Mouse (Mus musculus): ENCODE measurements at regions not wholly inside any gene's neighbourhood (a gene's known extent, or its start where the extent isn't known, plus 50 kb on each side); places are given as distances from the start of the nearest gene placed in this dataset.

- no peak for DNase-seq (ENCODE audit: low spot score)
- Histone ChIP-seq H3K4me1 (ENCODE audit: insufficient read depth, low read depth, low read length) (no peaks in the 10 kb centered on the region), H3K9ac (replicated peaks; ENCODE audit: low read depth) (no peak overlapping the region), H3K27me3 (replicated peaks; ENCODE audit: insufficient read depth, low read length) (no peaks in the 10 kb centered on the region), H3K9me3 (ENCODE audit: low read length) (no peaks in the 10 kb centered on the region), H3K4me3 (ENCODE audit: low read depth, low read length) (no peak overlapping the region), H3K27ac (ENCODE audit: low read length) (no peak overlapping the region), H3K4me2 (replicated peaks; ENCODE audit: low read depth, low read length) (no peak overlapping the region), H3K36me3 (ENCODE audit: insufficient read depth, low read length) (no peaks in the 10 kb centered on the region)
- TF ChIP-seq EP300 (IDR thresholded peaks at IDR 0.05) = no peak
- no peak for TF ChIP-seq CTCF (IDR thresholded peaks at IDR 0.05)
- 70% methylated on average over 11 of the region's 11 CpGs for WGBS
- ATAC-seq = no peak
Observed at GRCm38 (mm10) chr10:70367866-70368265, 72.4 kb upstream of the Fam13c start.

DNA sequence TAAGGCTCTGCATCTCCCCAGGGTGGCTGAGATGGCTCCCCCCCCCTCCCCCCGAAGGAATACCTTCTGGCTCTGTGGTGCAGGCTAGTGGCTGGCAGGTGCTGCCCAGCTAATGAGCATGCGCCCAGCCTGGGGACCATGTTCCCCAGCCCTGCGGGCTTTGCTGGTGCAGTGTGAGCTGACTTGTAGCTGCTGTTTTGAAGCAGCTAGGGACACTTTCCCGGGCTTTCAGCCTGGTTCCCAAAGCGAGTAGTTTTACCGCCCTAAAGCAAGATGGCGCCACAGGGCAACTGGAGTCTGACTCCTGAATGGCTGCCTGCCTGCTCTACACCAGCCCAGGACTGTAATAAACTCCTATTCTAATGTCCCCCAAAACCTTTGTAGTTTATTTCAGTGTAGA, 71.6 kb upstream of the Fam13c start:
- Histone ChIP-seq H3K36me3 (ENCODE audit: insufficient read depth, low read length) (no peaks in the 10 kb centered on the region), H3K4me3 (ENCODE audit: low read depth, low read length) (no peak overlapping the region), H3K27me3 (replicated peaks; ENCODE audit: insufficient read depth, low read length) (no peaks in the 10 kb centered on the region), H3K27ac (ENCODE audit: low read length) (no peak overlapping the region), H3K4me2 (replicated peaks; ENCODE audit: low read depth, low read length) (no peak overlapping the region), H3K9ac (replicated peaks; ENCODE audit: low read depth) (no peak overlapping the region), H3K4me1 (ENCODE audit: insufficient read depth, low read depth, low read length) (no peaks in the 10 kb centered on the region), H3K9me3 (ENCODE audit: low read length) (no peaks in the 10 kb centered on the region)
- 28% methylated on average over 7 of the region's 7 CpGs for WGBS
- DNase-seq (ENCODE audit: low spot score) (peak; percentile 60), ATAC-seq (no peak)
- TF ChIP-seq CTCF (IDR thresholded peaks at IDR 0.05) (peak; percentile 77), EP300 (IDR thresholded peaks at IDR 0.05) (no peak)

DNA sequence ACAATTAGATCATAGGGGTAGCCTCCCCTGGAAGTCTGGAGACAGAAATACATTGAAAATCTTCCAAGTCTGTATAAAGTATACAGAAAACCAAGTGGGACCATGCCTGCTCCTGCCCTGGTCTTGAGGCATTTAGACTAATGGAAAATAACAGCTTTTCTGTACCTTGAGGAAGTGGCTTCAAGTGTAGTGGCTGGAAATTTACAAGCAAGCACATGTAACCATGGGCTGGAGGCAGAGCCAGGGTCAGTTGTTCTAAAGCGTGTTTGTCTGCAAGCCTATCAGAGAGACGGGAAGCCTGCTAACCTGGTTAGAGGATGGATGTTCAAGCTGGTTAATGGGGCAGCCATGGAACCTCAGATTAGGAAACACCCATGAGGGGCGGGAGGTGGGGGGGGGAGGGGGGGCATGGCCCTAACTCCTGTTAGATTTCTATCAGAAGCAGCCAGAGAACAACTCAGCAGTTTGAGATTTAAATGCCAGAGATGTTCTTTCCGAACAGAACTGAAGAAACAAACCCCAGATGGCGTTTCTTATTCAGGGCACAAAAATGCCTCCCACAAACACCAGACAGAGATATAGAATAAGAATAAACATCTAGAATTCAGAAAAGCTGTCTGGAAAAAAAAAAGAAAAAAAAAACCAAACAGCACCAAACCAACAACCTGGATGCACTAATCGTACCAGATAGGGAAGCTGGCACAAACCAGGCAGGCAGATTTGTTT, 67.7 kb upstream of the Fam13c start:
- DNase-seq (ENCODE audit: low spot score) = no peak
- 72% methylated on average over 6 of the region's 6 CpGs for WGBS
- no peak overlapping the region for H3K4me3 ChIP-seq (ENCODE audit: low read depth, low read length)
- no peak for ATAC-seq
- H3K4me2 ChIP-seq (replicated peaks; ENCODE audit: low read depth, low read length) = no peak overlapping the region
- TF ChIP-seq EP300 (IDR thresholded peaks at IDR 0.05) (no peak), CTCF (IDR thresholded peaks at IDR 0.05) (no peak)
- no peaks in the 10 kb centered on the region for H3K36me3 ChIP-seq (ENCODE audit: insufficient read depth, low read length)
- H3K27me3 ChIP-seq (replicated peaks; ENCODE audit: insufficient read depth, low read length) = no peaks in the 10 kb centered on the region
- no peaks in the 10 kb centered on the region for H3K4me1 ChIP-seq (ENCODE audit: insufficient read depth, low read depth, low read length)
- H3K9me3 ChIP-seq (ENCODE audit: low read length) = no peaks in the 10 kb centered on the region
- H3K27ac ChIP-seq (ENCODE audit: low read length) = no peak overlapping the region
- no peak overlapping the region for H3K9ac ChIP-seq (replicated peaks; ENCODE audit: low read depth)

DNA sequence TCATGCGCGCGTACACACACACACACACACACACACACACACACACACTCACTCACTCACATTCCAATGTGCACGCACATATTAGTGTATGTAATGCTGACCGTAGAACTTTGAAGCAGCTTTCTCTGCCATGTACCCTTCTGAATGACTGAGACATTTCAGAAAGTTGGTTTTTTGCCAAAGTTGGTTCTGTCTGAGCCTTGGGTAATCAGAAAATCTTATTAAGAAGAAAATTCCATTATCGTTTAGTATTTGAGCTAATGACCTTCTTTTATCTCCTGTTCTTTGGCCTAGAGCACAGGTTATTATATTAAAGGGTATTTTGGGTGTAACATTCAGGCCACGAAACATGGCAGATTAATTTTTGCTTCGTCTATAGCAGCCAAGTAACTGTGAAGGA, 67.1 kb upstream of the Fam13c start:
- 67% methylated on average over 8 of the region's 8 CpGs for WGBS
- H3K27ac ChIP-seq (ENCODE audit: low read length) = no peak overlapping the region
- H3K4me3 ChIP-seq (ENCODE audit: low read depth, low read length) = no peak overlapping the region

DNA sequence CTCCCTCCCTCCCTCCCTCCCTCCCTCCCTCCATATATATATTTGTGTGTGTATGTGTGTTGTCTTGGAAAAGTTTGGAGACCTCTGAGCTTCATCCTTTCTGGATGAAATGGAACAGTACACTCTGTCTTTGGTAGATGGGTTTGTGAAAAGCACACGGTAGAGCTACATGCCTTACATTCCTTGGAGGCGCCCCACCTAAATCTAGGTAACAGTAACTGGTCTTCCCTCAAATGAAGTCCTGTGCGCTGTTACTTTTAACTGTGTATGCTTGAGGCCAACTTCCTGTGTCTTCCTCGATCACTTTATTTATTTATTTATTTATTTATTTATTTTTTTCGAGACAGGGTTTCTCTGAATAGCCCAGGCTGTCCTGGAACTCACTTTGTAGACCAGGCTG, 66.4 kb upstream of the Fam13c start:
- no peak overlapping the region for H3K27ac ChIP-seq (ENCODE audit: low read length)
- DNase-seq (ENCODE audit: low spot score) (no peak), ATAC-seq (no peak)
- H3K9me3 ChIP-seq (ENCODE audit: low read length) = no peaks in the 10 kb centered on the region
- no peaks in the 10 kb centered on the region for H3K27me3 ChIP-seq (replicated peaks; ENCODE audit: insufficient read depth, low read length)
- WGBS = 73% methylated on average over 5 of the region's 5 CpGs
- no peaks in the 10 kb centered on the region for H3K36me3 ChIP-seq (ENCODE audit: insufficient read depth, low read length)
- no peak for TF ChIP-seq CTCF (IDR thresholded peaks at IDR 0.05)
- no peak for TF ChIP-seq EP300 (IDR thresholded peaks at IDR 0.05)
- no peaks in the 10 kb centered on the region for H3K4me1 ChIP-seq (ENCODE audit: insufficient read depth, low read depth, low read length)
- H3K9ac ChIP-seq (replicated peaks; ENCODE audit: low read depth) = no peak overlapping the region
- H3K4me2 ChIP-seq (replicated peaks; ENCODE audit: low read depth, low read length) = no peak overlapping the region
- no peak overlapping the region for H3K4me3 ChIP-seq (ENCODE audit: low read depth, low read length)

More for the DNA sequence above, 67.1 kb upstream of the Fam13c start:
- Histone ChIP-seq H3K4me1 (ENCODE audit: insufficient read depth, low read depth, low read length) (no peaks in the 10 kb centered on the region), H3K9ac (replicated peaks; ENCODE audit: low read depth) (no peak overlapping the region), H3K9me3 (ENCODE audit: low read length) (no peaks in the 10 kb centered on the region), H3K4me2 (replicated peaks; ENCODE audit: low read depth, low read length) (no peak overlapping the region), H3K36me3 (ENCODE audit: insufficient read depth, low read length) (no peaks in the 10 kb centered on the region), H3K27me3 (replicated peaks; ENCODE audit: insufficient read depth, low read length) (no peaks in the 10 kb centered on the region)
- TF ChIP-seq EP300 (IDR thresholded peaks at IDR 0.05) = no peak
- TF ChIP-seq CTCF (IDR thresholded peaks at IDR 0.05) = no peak
- DNase-seq (ENCODE audit: low spot score) (no peak), ATAC-seq (no peak)

GRCm38 (mm10) chr10:70374726-70375125, 65.6 kb upstream of the Fam13c start:
- DNase-seq (ENCODE audit: low spot score) (no peak), ATAC-seq (no peak)
- 77% methylated on average over 7 of the region's 7 CpGs for WGBS
- Histone ChIP-seq H3K4me2 (replicated peaks; ENCODE audit: low read depth, low read length) (no peak overlapping the region), H3K9ac (replicated peaks; ENCODE audit: low read depth) (no peak overlapping the region), H3K4me1 (ENCODE audit: insufficient read depth, low read depth, low read length) (no peaks in the 10 kb centered on the region), H3K4me3 (ENCODE audit: low read depth, low read length) (no peak overlapping the region), H3K36me3 (ENCODE audit: insufficient read depth, low read length) (no peaks in the 10 kb centered on the region), H3K9me3 (ENCODE audit: low read length) (no peaks in the 10 kb centered on the region), H3K27ac (ENCODE audit: low read length) (no peak overlapping the region), H3K27me3 (replicated peaks; ENCODE audit: insufficient read depth, low read length) (no peaks in the 10 kb centered on the region)
- TF ChIP-seq EP300 (IDR thresholded peaks at IDR 0.05) (no peak), CTCF (IDR thresholded peaks at IDR 0.05) (no peak)
